Mouse (Mus musculus) B cell, adult 2 months (primary cell): Measurements from ENCODE around the gene Chrna10.
A peak's percentile ranks its signal among the peaks of the same experiment; 100 is the strongest.

Source experiments
- DNase-seq, 2 experiments: peaks; one replicate each; pipeline ENCODE4 v3.0.0; 2022

Gene Chrna10

DNA sequence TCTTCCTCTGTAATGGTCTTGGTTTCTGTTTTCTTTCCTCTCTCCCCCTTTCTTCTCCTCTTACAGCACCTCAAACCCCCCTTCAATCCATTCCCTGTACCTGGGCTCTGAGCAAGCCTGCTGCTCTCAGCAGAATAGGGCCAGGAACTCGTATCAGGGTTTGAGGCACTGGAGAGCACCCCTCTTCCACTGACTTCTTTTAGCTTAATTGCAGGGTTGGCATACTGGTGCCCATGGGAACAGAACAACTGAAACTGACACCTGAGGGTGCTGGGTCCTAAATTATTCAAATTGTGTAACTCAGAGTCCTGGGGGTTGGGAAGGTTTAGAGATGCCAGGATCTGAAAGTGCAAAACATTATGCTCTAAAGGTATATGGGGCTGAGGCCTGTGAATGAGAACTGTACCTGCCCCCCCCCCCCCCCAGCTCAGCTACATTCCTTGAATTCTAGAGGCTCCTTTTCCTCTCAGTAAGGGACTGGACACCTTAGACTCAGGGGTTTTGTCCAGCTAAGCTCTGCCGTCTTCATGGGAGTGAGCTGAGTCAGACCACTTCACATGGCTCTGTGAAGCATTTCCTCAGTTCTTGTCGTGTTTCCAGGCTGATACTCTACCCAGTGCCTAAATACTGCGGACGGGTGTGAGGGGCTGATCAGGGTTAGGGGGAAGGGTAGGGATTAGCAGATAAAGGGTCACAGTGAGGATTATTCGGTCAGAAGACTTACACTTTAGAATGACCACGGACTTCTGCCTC, at the start of gene Chrna10:
Gene Chrna10 (minus strand): TSS at position 250 of the 753 bp plus-strand sequence.
- DNase-seq: no peak

DNA sequence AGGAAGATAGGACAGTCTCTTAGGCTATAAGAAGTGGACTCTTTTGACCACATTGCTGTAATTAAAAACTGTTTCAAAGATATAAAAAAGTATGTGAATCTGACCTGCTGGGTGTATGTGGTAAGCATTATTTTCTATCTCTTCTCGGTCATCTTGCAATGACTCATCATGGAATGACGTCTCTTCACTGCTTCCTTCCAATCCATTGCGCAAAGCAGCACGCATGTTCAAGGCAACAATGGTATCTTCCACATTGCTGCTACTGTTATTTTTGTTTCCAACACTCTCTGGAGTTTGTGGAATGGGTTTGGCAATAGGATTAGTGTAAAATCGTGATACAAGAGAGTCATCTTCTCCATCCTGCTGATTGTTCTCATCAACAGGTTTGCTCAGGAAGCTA, 37.1 kb upstream of the Chrna10 start:
- no peak for DNase-seq

DNA sequence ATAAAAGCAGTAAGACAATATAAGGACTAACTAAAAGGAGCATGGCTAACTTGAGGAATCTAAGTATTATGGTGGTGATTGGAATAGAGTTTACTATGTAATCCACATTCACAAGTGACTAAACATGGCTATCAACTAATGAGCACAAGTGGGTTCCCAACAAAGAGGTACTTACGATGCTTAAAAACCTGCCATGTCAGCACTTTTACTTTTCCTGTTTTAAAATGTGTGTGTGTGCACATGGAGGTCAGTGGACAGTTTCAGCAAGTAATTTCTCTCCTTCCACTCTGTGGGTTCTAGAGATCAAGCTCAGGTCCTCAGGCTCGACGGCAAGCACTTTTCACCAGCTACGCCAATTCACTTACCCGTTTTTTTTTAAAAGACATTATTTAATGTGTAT, 21.3 kb upstream of the Chrna10 start:
- DNase-seq: no peak

DNA sequence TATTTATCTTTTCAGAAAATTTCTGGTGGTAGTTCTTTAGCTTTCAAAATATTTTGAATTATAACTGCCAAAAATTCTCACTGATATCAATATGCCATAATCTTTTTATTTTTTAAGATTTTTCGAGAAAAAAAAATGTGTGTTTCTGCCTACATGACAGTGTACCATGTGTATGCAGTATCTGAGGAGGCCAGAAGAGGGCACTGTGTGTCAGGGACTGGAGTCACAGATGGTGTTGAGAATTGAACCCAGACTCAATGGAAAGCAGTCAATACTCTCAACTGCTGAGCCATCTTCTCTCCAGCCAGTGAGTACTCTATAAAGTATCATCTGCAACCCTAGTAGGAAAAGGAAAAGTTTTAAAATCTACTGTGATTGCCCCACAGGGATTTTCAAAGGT, 20.8 kb upstream of the Chrna10 start:
- peak; percentile 61 to 62 for DNase-seq

DNA sequence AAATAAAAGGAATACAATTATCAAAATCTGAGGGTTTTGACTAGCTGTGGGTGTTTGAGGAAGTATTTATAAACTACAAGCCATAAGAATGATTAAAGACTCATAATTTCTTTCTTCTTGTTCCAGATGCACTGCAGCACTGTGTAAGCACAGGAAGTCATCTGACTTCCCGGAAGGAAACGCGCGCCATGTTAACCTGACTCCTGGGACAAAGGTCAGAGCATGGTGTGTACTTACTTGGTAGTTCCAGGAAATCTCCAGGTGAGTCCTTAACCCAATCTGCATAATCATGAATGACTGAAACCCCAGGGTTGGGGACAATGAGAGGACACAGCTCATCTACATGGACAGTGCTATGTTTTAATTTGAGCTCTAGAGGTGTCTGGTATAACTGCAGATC, 15.8 kb upstream of the Chrna10 start:
- no peak for DNase-seq

DNA sequence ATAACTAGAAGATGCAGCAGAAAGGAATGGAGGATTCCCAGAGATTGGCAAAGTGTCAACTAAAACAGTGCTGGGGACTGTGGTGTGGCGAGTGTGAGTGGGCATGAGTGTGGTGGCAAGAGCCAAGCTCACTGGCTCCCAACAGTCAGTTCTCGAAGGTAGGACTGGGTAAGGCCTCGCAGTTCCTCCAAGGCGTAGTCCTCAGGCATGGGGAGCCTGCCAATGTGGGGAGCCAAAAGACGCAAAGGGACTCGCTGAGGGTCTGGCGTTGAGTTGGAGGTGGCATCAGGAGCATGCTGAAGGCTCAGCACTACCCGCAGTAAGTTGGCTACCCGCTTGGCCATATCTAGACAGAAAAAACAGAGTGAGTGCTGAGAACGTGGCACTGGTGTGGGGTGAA, 3.7 kb upstream of the Chrna10 start:
- DNase-seq: no peak

DNA sequence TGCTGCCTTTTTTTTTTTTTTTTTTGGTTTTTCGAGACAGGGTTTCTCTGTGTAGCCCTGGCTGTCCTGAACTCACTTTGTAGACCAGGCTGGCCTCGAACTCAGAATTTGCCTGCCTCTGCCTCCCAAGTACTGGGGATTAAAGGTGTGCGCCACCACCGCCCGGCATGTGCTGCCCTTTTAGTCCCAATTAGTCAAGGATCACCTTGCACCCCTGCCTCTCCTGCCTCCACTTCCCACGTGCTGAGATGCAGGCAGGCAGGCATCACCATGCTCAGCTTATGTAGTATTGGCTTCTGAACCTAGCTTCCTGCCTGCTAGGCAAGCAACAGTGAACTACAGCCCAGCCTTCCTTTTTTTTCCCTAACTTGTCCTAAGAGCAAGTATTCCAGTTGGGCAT, 754 bp upstream of the Chrna10 start:
- no peak for DNase-seq

DNA sequence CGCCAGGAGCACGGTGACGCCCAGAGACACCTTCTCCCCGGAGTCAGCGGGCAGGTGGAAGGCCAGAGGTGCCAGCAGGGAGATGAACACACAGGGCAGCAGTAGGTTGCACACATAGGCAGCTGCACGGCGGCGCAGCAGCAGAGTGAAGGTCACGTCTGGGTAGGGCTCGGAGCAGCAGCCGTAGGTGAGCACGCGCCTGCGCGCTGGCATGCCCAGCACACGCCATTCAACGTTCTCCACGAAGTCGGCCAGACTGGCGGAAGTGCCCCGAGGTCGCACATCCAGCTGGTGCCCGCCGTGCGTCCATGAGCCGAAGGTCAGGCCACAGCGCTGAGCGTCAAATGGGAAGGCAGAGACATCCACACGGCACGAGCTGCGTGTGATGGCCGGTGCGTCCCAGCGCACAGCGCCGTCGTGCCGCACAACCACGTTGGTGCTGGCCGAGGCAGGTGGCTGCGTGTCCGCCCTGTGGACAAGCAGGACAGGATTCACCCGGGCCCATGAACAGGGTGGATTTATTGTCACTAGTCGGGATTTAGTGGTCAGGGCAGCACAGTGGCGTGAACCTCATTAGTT, 3.4 kb downstream of the Chrna10 start:
- DNase-seq: no peak

DNA sequence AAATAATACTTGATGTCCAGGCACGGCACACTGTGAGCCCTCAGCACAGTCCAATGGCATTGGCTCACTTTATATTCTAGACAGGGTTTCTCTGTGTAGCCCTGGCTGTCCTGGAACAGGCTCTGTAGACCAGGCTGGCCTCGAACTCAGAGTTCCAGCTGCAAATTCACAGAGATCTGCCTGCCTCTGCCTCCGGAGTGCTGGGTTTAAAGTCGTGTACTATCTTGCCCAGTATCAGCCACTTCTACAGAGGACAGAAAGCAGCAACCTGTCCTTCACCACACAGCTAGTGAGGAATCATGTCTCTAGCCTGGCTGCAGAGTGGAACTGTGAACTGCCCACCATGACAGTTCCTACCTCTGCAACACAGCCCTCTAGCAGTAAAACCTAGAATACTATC, 6.9 kb downstream of the Chrna10 start:
- DNase-seq: no peak

DNA sequence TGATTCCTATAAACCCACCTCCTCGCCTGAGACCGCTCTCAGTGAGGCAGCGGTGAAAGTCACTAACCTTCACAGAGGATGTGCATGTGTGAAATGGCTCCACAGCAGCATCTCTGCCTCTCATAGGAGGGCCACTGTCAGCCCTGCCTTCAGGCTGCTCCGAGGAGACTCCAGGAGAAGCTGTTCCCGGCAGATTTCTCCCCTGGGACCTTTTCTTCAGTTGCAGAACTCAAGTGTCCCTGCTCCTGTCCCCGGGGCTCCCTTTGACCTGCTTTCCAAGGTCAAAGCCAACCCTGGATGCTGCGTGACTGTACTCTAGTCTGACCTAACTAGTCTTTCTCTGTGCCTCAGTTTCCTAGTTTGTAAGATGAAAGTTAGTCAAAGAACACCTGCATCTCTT, 7.5 kb downstream of the Chrna10 start, which contains the start of gene Art5:
Gene Art5 (minus strand): TSS at position 319 of the 400 bp plus-strand sequence.
- no peak for DNase-seq

DNA sequence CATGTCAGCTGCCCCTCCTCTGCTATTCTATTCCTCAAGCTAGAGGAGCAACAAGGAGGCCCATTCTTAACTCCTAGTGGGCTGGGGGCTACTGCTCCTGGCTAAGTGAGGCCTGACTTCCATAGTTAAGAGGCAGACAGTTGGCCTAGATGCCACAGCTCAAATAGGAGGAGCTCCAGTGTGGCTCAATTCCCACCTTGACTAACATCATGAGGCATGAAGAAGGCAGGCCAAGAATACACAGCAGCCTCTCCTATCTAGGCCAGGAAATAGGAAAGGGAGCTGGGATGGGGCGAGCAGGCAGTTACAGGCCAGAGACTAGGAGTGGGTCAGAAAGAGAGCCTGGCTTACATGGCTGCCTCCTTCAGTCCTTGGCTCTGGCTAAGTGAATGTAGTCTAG, 8.4 kb downstream of the Chrna10 start:
- no peak for DNase-seq

DNA sequence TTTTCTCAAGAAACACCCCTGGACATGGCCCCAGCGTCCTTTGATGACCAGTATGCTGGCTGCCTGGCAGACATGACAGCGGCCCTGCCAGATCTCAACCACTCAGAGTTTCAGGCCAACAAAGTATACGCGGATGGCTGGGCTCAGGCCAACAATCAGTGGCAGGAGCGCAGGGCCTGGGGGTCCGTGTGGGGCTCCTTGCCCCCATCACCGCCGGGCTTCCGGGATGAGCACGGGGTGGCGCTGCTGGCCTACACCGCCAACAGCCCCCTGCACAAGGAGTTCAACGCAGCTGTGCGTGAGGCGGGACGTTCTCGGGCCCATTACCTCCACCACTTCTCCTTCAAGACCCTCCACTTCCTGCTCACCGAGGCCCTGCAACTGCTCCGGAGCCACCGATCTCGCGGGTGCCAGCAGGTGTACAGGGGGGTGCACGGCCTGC, 9.9 kb downstream of the Chrna10 start:
- DNase-seq: peak; percentile 5 to 13

DNA sequence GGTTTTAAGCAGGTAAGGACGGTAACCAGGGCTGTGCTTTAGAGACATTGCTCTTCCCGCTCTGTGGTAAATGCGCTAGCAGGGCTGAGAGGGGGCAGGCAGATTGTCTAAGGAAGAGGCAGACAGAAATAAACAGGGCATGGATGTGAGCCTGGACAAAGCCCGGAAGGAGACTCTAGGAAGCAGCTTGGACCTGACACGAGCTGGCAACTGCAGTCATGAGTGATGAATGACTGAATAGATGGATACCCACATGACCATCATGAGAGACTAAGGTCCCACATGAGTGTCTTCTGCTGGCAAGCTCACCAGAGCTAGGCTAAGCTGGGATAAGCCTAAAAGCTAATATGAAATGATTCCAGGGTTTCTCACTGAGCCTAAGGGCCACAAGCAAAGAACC, 12.5 kb downstream of the Chrna10 start:
- no peak for DNase-seq

DNA sequence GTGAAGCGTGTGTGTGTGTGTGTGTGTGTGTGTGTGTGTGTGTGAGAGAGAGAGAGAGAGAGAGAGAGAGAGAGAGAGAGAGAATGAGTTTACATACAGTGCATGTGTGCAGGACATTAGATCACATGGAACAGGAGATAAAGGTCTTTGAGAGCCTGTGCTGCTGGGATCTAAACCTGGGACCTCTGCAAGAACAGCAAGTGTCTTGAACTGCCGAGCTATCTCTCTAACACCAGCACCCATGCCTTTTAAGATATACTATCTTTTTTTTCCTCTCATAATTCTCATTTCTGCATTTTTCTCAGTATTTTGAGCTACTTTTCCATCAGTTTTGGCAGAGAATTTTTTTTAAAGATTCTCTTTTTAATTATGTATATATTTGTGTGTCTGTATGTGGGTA, 13.1 kb downstream of the Chrna10 start:
- no peak for DNase-seq

DNA sequence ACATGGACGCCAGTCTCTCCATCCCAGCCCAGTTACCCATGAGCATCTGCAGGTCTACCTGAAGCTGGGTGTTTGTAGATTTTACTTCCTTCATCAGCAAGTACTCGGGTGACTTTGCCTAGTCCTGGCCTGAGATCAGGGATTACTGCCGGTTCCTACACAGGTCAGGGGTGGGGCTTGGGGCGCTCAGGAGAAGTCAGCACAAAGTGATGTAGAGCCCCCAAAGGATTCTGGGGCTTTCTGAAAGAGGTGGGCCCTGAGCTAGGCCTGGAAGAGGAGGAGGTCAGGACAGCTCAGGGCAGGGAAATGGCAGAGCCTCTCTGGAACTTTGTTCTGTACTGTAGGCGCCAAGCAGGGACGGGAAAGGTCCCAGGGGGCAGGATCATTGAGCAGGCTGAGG, 13.9 kb downstream of the Chrna10 start:
- no peak for DNase-seq

DNA sequence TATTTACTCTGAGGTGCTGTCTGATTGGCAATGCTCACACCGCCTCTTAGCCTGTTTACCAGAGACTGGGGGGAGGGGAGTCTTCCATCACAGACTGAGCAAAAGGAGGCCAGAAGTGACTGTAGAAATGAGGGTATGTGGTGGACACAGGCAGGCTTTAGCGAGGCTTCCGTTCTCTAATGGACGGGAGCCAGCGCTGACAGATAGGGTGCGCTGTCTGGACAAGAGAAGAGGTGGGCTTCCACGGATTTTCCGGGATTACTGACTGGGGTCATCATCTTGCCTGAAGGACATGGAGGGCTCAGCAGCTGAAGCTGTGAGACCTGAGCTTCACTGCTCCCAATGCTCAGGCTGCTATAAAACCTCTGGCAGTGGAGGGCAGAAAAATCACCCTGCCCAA, 14.4 kb downstream of the Chrna10 start:
- DNase-seq: no peak

DNA sequence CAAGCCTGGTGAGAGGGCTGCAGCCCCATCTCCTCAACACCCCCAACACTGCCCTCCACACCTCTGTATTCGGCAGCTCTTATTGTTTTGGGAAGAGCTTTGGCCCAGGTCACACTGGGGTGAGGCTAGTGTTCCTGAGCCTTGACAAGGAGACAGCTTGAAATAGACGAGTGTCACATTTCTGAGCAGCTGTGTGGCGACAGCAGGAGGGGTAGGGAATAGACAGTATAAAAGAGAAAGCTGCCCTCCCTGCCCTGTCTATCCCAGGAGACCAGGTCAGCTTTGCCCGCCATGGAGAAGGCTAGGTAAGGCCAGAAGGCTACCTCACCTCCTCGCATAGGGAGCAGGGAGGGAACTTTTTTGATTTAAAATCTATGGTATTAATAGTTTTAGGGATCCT, 15.1 kb downstream of the Chrna10 start, which contains the start of gene Art1:
Gene Art1 (plus strand): TSS at position 257 of the 400 bp plus-strand sequence.
- DNase-seq: no peak

DNA sequence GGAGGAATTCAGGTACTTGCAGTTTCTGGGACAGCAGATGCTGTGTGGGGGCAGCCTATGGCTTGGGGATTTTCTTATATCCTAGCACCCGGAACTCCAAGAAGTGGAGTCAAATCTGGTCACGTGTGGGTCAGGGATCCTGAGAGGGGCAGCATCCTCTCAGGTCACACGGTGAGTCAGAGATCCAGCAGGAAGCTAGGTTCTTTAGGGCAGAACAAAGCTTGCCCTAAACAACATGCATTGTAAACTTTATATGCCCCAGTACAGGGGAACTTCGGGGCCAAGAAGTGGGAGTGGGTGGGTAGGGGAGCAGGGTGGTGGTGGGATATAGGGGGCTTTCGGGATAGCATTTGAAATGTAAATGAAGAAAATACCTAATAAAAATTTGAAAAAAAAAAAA, 15.8 kb downstream of the Chrna10 start:
- DNase-seq: no peak

DNA sequence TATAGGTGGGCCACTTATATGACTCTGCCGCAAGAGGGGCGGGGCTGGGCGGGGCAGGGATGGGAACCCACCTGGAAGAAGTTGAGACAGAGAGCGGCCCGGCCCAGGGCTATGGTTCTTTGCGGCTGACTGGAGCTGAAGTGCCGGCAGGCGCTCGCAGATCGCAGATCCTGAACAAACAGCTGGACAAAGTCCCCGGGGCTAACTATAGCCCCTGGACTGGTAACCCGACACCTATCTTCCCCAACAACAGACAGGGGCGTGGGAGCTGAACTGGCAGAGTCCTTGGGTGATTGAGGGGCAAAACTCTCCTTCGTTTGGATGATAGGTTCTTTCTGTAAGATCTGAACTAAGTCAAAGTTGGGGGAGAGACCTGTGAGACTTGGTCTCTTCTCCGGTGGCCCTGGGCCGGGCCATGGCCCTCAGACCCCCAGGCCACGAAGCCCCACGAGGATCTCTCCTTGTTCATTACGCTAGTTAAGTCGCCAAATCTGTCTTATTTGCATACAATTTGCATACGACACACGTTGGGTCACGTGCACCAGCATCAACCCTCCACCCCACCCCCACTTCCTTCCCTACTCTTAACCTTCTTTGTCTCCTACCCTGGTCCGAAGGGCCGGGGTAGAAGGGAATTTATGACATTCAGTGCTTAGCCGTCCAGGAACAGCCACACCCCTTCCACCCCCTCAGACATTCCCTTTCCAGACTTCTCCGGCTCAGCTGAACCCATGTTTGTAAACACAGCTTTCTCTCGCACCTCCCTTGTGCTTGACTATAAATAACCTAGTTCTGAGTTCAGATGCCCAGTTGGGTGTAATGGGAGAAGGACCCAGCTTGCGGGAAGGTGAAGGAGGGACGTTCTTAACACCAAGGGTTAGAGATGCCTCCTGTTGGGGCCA, 16.6 kb downstream of the Chrna10 start:
- DNase-seq: peak; percentile 75 to 80

DNA sequence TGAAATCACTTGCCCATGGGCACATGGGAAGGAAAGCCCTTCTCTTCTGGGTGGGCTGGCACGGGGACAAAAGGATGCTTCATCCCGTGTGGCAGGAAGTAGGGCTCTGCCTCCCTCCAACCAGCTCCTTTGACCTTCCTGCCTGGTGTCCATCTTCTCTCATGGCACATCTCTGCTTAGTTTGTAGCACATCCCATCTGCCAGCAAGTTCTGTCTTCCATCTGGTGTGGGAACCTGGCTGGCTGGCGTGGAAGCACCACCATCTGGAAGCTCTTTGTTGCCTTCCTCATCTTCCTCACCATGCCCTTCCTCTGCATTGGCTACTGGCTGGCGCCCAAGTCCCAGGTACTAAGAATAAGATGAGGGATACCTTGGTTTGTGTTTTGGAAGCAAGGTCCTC, 29.3 kb downstream of the Chrna10 start:
- DNase-seq: no peak

DNA sequence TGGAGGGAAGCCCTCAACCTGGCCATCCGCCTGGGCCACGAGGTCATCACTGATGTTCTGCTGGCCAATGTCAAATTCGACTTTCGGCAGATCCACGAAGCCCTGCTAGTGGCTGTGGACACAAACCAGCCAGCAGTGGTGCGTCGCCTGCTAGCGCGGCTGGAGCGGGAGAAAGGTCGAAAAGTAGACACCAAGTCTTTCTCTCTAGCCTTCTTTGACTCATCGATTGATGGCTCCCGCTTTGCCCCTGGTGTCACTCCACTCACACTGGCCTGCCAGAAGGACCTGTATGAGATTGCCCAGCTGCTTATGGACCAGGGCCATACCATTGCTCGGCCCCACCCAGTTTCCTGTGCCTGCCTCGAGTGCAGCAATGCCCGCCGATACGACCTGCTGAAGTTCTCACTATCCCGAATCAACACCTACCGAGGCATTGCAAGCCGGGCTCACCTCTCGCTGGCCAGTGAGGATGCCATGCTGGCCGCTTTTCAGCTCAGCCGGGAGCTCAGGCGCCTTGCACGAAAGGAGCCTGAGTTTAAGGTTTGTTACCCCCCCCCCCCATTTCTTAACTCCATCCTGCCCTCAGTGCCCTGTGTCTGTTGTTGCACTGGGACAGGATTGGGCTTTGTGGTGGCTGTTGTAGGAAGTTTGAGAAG, 32.5 kb downstream of the Chrna10 start:
- DNase-seq: no peak

DNA sequence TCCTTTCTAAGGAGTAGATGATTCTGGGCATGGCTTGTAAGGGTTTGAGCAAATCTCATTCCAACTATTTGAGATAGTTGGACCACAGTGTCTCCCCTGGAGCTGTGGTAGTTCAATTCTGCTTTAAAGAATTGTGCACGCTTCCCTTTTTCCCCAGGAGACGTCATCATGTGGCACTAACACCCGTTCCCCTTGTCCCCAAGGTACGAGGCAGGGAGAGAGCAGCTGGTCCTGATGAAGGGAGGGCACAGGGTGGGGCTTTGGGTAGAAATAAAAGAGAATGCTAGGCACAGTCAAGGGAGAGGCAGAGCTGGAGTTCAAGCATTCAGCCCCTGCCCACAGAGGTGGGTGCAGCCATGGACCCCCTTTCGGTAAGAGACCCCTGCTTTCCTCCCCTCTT, 33.8 kb downstream of the Chrna10 start, which contains the start of gene Trpc2:
Gene Trpc2 (plus strand): TSS at position 301 of the 400 bp plus-strand sequence.
- no peak for DNase-seq

DNA sequence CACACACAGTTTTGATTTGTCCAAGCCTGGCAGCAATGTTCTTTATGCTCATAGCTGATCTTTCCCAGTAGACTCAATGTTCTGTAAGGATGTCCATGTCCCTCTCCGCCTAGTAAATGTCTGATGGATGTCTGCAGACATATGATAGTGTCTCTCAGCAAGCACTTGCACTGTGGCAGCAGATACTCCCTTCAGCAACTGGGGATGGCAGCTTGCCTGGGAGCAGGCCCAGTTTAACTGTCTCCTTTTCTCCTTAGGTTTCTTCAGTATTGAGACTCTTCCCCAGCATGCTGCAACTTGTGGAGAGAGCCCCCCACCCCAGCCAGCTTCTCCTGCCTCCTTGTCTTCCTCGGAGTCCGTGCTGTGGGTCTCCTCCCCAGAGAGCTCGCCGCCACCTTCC, 34.8 kb downstream of the Chrna10 start:
- no peak for DNase-seq
